Mouse (Mus musculus) forelimb bud, embryonic 11.5 days (tissue): Measurements from ENCODE around the gene Hs2st1.
"Not testable (repeated sequence)": the region's sequence is repeated elsewhere in the genome, so short reads cannot be mapped to it uniquely, and the experiment has no call there.

ENCODE experiments used
- DNase-seq: peaks from one replicate; pipeline ENCODE4 v3.0.0-alpha.2; 2012; ENCODE audit warnings: low read depth, low spot score

The Hs2st1 gene

GRCm38 (mm10) chr3:144570047-144570815 is at the start of gene Hs2st1, which contains the start of gene Selenof:
TSS of gene Hs2st1 (minus strand) at chr3:144570181.
TSS of gene Selenof (plus strand) at chr3:144570304.
- peak; percentile 99 for DNase-seq

- DNase-seq = no peak
Measured at GRCm38 (mm10) chr3:144617633-144618180, 47.7 kb upstream of the Hs2st1 start.

- peak; percentile 81 for DNase-seq
Measured at GRCm38 (mm10) chr3:144616654-144617425, 46.9 kb upstream of the Hs2st1 start.

GRCm38 (mm10) chr3:144615459-144615858 is 45.5 kb upstream of the Hs2st1 start:
- DNase-seq = no peak

- DNase-seq = no peak
Measured at GRCm38 (mm10) chr3:144614698-144615097, 44.7 kb upstream of the Hs2st1 start.

GRCm38 (mm10) chr3:144614277-144614676 is 44.3 kb upstream of the Hs2st1 start:
- no peak for DNase-seq

- no peak for DNase-seq
Measured at GRCm38 (mm10) chr3:144612382-144612781, 42.4 kb upstream of the Hs2st1 start.

- no peak for DNase-seq
Measured at GRCm38 (mm10) chr3:144611626-144612271, 41.8 kb upstream of the Hs2st1 start.

- no peak for DNase-seq
Measured at GRCm38 (mm10) chr3:144610759-144611158, 40.8 kb upstream of the Hs2st1 start.

GRCm38 (mm10) chr3:144608090-144608489 is 38.1 kb upstream of the Hs2st1 start:
- no peak for DNase-seq

GRCm38 (mm10) chr3:144606449-144606848 is 36.5 kb upstream of the Hs2st1 start:
- DNase-seq = no peak

- not testable (repeated sequence) for DNase-seq
Measured at GRCm38 (mm10) chr3:144605811-144606210, 35.8 kb upstream of the Hs2st1 start.

GRCm38 (mm10) chr3:144604205-144604604 is 34.2 kb upstream of the Hs2st1 start:
- no peak for DNase-seq

- no peak for DNase-seq
Measured at GRCm38 (mm10) chr3:144603558-144603957, 33.6 kb upstream of the Hs2st1 start.

- DNase-seq = no peak
Measured at GRCm38 (mm10) chr3:144602819-144603218, 32.8 kb upstream of the Hs2st1 start.

- no peak for DNase-seq
Measured at GRCm38 (mm10) chr3:144602413-144602812, 32.4 kb upstream of the Hs2st1 start.

- no peak for DNase-seq
Measured at GRCm38 (mm10) chr3:144597790-144598467, 27.9 kb upstream of the Hs2st1 start.

GRCm38 (mm10) chr3:144597121-144597520 is 27.1 kb upstream of the Hs2st1 start:
- no peak for DNase-seq

GRCm38 (mm10) chr3:144592992-144593785 is 23.2 kb upstream of the Hs2st1 start:
- DNase-seq = no peak

GRCm38 (mm10) chr3:144589189-144589890 is 19.4 kb upstream of the Hs2st1 start:
- no peak for DNase-seq
